Mouse (Mus musculus) stomach, postnatal 0 days (tissue): ENCODE measurements around the gene Polk.

Experiments
- CTCF ChIP-seq: IDR thresholded peaks from 2 replicates; pipeline ENCODE4 v1.5.1; 2016; ENCODE audit warnings: antibody characterized with exemption, low read depth, mild to moderate bottlenecking, moderate library complexity
- EP300 ChIP-seq: optimal IDR thresholded peaks from 2 replicates; pipeline ENCODE3; 2016; ENCODE audit warnings: antibody characterized with exemption

DNA sequence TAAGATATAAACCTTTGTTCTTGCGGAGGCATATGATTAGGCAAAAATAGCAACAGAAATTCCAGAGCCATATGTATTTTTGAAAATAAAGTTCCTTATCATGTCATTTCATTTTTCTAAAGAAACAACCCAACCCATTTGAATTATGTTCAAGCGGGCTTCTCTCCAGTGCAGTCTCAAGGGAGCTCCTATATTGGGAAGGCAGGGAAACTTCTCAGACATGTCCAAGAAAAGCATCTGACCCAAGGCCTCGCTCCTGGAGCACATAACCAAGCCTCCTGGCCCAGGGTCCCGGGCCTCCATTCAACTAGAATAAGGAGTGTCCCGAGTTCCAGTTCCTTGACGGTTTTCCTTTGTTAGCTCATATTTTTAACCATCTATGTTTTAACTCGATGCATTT is 91.5 kb downstream of the Polk start:
- TF ChIP-seq CTCF (no peak), EP300 (no peak)
